Comparison of ENCODE assay signal across 37 mouse cellular contexts in genomic region chr4:107114278-107114677, GRCm38 (mm10). TPM values are rescaled to one million over a fixed set of nuclear protein-coding genes. Genes with fewer than 3 reads are reported as not detected.
"Had no signal": no experiment of that assay in that cellular context is flagged by ENCODE, and none has a peak within 500 bp of the region (broad histone marks: within the 10 kb centered on the region; RNA-seq: fewer than 3 reads in every experiment).

No protein-coding gene starts in this region.

- H3K9ac ChIP-seq: limb, embryonic 12.5 days; limb, embryonic 13.5 days; limb, embryonic 15.5 days; liver, embryonic 12.5 days; liver, embryonic 13.5 days; liver, embryonic 14.5 days; liver, embryonic 15.5 days; liver, postnatal 0 days; lung, embryonic 14.5 days; lung, embryonic 15.5 days; midbrain, embryonic 12.5 days; midbrain, embryonic 13.5 days; midbrain, embryonic 15.5 days; neural tube, embryonic 12.5 days; neural tube, embryonic 13.5 days had no signal

- DNase-seq: left cerebral cortex, postnatal 4 days; liver; liver, embryonic 13.5 days; liver, postnatal 0 days; lung, adult 18-20 months; lung, adult 2 months; lung, embryonic 14.5 days; lung, postnatal 10 days; lung, postnatal 14 days; lung, postnatal 36 days; lung, postnatal 4 days; midbrain, embryonic 14.5 days had no signal

- H3K36me3 ChIP-seq: limb, embryonic 10.5 days; limb, embryonic 12.5 days; limb, embryonic 13.5 days; limb, embryonic 15.5 days; liver, embryonic 12.5 days; liver, embryonic 13.5 days; liver, embryonic 15.5 days; lung, embryonic 15.5 days; midbrain, embryonic 10.5 days; midbrain, embryonic 12.5 days; midbrain, embryonic 13.5 days; midbrain, embryonic 15.5 days; neural tube, embryonic 12.5 days; neural tube, embryonic 13.5 days had no signal

- H3K27ac ChIP-seq: limb, embryonic 10.5 days; limb, embryonic 12.5 days; limb, embryonic 13.5 days; limb, embryonic 15.5 days; liver, embryonic 12.5 days; liver, embryonic 13.5 days; liver, embryonic 14.5 days; liver, embryonic 15.5 days; lung, embryonic 15.5 days; macrophage; midbrain, embryonic 10.5 days; midbrain, embryonic 12.5 days; midbrain, embryonic 13.5 days; midbrain, embryonic 15.5 days; neural tube, embryonic 12.5 days; neural tube, embryonic 13.5 days had no signal

- ATAC-seq: liver, embryonic 12.5 days; liver, postnatal 0 days; lung, postnatal 0 days; midbrain, embryonic 13.5 days; midbrain, embryonic 15.5 days; midbrain, embryonic 16.5 days had no signal

- H3K4me2 ChIP-seq: limb, embryonic 12.5 days; limb, embryonic 13.5 days; limb, embryonic 15.5 days; liver, embryonic 11.5 days; liver, embryonic 12.5 days; liver, embryonic 13.5 days; liver, embryonic 15.5 days; lung, embryonic 14.5 days; lung, embryonic 15.5 days; midbrain, embryonic 11.5 days; midbrain, embryonic 12.5 days; midbrain, embryonic 13.5 days; midbrain, embryonic 15.5 days; neural tube, embryonic 12.5 days; neural tube, embryonic 13.5 days had no signal

- H3K9me3 ChIP-seq: limb, embryonic 10.5 days; limb, embryonic 12.5 days; limb, embryonic 13.5 days; limb, embryonic 15.5 days; liver, embryonic 12.5 days; liver, embryonic 13.5 days; liver, embryonic 15.5 days; lung, embryonic 15.5 days; midbrain, embryonic 10.5 days; midbrain, embryonic 12.5 days; midbrain, embryonic 13.5 days; midbrain, embryonic 15.5 days; neural tube, embryonic 12.5 days; neural tube, embryonic 13.5 days had no signal

- H3K4me3 ChIP-seq: limb, embryonic 10.5 days; limb, embryonic 12.5 days; limb, embryonic 13.5 days; limb, embryonic 15.5 days; liver, embryonic 12.5 days; liver, embryonic 13.5 days; liver, embryonic 15.5 days; lung, embryonic 15.5 days; megakaryocyte, embryonic 14.5 days; midbrain, embryonic 10.5 days; midbrain, embryonic 12.5 days; midbrain, embryonic 13.5 days; midbrain, embryonic 15.5 days; myocyte; neural tube, embryonic 12.5 days; neural tube, embryonic 13.5 days had no signal

- H3K4me1 ChIP-seq: megakaryocyte, embryonic 14.5 days; midbrain, embryonic 13.5 days; midbrain, embryonic 15.5 days; neural tube, embryonic 12.5 days had no signal

- H3K27me3 ChIP-seq: limb, embryonic 12.5 days; limb, embryonic 13.5 days; limb, embryonic 15.5 days; lung, embryonic 15.5 days; midbrain, embryonic 12.5 days; midbrain, embryonic 13.5 days; midbrain, embryonic 15.5 days; neural tube, embryonic 12.5 days; neural tube, embryonic 13.5 days had no signal

RNA-seq across cellular contexts. Expression of gene Cdcp2, which starts 17.6 kb away (rescaled TPM):
- polyA plus RNA-seq: limb, embryonic 10.5 days; limb, embryonic 11.5 days; limb, embryonic 12.5 days; limb, embryonic 15.5 days; liver, adult 2 months; liver, embryonic 11.5 days; liver, embryonic 12.5 days; liver, embryonic 13.5 days; liver, embryonic 14.5 days; liver, embryonic 15.5 days; liver, embryonic 16.5 days; liver, postnatal 0 days; lung, adult 2 months; lung, embryonic 14.5 days; lung, embryonic 15.5 days; lung, embryonic 16.5 days; macrophage; midbrain, embryonic 13.5 days; midbrain, embryonic 14.5 days; midbrain, embryonic 15.5 days; midbrain, embryonic 16.5 days; myocyte; neural tube, embryonic 13.5 days had no signal
